Mouse (Mus musculus) heart, adult 2 months (tissue): ENCODE measurements at regions not wholly inside any gene's neighbourhood (a gene's known extent, or its start where the extent isn't known, plus 50 kb on each side); places are given as distances from the start of the nearest gene placed in this dataset.

Source experiments
- CTCF ChIP-seq: fragments of 200-600 bp; IDR thresholded peaks from 2 replicates; pipeline ENCODE4 v1.8.1; 2022; ENCODE audit warnings: antibody characterized with exemption, mild to moderate bottlenecking, moderate library complexity
- EP300 ChIP-seq: fragments of 200-500 bp; IDR thresholded peaks from 2 replicates; pipeline ENCODE4 v1.6.1; 2011; ENCODE audit warnings: low read depth, low read length, control low read depth; ENCODE audit not compliant: insufficient read depth

DNA sequence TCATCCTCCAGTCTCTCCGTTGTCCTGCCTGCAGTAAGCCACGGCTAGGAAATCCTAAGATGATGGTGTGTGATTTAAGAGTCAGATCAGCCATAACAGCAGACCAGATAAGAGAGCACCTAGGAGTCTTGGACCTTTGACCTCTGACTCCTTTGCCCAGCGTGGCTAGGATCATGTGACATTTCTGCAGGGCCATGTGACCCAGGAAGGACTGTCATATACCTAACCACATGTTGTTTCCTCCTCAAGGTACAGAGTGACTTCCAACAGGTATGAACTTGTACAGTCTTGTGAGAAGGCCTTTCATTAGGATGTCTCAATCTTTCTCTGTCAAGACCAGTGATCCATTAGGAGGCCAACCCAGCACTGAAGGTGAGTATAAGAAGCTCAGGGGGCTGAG, 135.7 kb downstream of the Cdc5l start:
- no peak for TF ChIP-seq CTCF
- no peak for TF ChIP-seq EP300
